Mouse (Mus musculus): Measurements from ENCODE around the gene Rack1.
"Not testable (repeated sequence)": the region's sequence is repeated elsewhere in the genome, so short reads cannot be mapped to it uniquely, and the experiment has no call there.

Rack1 gene

GRCm38 (mm10) chr11:48799921-48800701 lies at the start of gene Rack1:
Gene Rack1, plus strand, starts transcription at chr11:48800332.
- in situ Hi-C loops (cut with MseI, MboI) = no loop called here

GRCm38 (mm10) chr11:48750428-48750827 lies 49.7 kb upstream of the Rack1 start:
- in situ Hi-C loops (cut with MseI, MboI) = no loop called here

DNA sequence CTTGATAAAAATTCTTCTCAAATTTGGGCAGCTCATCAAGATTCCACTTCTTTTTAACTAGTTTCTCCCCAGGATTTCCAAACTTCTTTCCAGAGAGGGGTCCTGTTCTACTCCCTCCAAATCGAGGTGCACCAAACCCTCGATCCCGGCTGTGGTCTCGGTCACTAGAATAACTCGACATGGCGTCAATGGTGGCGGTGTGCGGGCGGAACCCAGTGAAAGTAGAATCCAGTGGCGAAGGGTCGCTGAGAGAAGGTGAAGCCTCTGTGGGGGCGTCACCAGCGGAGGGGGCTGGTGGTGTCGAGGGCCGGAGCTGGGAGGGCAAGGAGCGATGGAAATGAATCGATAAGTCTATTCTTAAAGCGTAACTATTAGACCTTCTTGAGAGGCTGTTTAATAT lies 46.6 kb upstream of the Rack1 start:
- in situ Hi-C loops (cut with MseI, MboI) = not testable (repeated sequence)

DNA sequence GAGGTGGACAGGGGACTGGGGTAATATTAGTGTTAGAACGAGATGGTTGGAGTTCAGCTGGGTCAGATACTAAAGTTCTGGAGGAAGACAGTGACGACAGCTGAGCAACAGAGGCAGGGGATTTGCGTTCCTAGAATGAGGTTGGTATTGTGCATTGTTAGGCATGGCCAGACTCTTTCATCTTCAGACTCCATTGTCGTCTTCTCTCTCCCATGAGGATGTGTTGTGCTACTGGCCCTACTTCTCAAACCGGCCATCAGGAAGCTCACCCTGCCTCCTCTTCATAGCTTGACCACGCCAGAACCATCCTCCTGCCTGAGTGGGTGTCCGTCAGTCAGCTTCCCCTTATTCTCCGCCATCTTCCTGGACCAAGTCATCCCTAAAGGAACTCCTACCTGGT lies 41.1 kb upstream of the Rack1 start:
- in situ Hi-C loops (cut with MseI, MboI) = no loop called here

DNA sequence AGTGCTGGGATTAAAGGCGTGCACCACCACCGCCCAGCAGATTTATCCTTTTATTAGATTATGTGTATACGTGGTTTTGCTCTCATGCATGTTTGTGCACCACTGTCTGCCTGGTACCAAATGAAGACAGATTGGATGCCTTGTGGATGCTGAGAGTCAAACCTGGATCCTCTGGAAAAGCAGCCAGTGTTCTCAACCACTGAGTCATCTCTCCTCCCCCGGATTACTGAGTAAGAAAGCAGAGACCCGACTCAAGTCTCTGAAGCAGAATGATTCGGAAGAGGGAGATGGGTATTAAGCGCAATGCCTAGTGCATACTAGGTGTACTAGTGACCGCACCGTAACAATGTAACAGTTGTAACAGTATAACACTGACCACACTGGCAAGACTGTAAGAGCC lies 36.0 kb upstream of the Rack1 start:
- in situ Hi-C loops (cut with MseI, MboI) = no loop called here

- in situ Hi-C loops (cut with MseI, MboI) = no loop called here
Observed at GRCm38 (mm10) chr11:48767195-48767876, 32.8 kb upstream of the Rack1 start.

GRCm38 (mm10) chr11:48771691-48772090 lies 28.4 kb upstream of the Rack1 start:
- in situ Hi-C loops (cut with MseI, MboI) = loop anchor here in 1 of 2 experiments (5.0 kb wide), 1 partner anchor 179 kb away; no protein-coding TSS in a partner anchor

- in situ Hi-C loops (cut with MseI, MboI) = loop anchor here in 1 of 2 experiments (5.0 kb wide), 1 partner anchor 182 kb away; no protein-coding TSS in a partner anchor
Observed at GRCm38 (mm10) chr11:48774443-48775298, 25.5 kb upstream of the Rack1 start.

DNA sequence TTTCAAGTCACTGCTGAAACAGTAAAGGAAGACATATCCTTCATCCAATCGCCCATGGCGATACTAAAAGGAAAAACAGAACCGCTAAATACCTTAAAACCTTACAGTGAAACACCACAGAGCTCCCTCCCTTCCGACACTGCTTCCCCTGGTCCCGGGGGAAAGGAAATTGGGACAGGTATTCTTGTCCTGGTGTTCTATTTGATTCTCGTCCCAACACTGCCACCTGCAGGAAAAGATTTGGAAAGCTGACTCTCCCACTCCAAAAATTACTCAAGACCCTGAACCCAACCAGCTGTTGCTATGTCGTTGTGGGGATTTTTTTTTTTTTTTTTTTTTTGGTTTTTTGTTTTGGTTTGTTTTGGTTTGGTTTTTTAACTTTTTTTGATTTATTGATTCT lies 24.6 kb upstream of the Rack1 start:
- in situ Hi-C loops (cut with MseI, MboI) = no loop called here

GRCm38 (mm10) chr11:48776664-48777063 lies 23.5 kb upstream of the Rack1 start:
- in situ Hi-C loops (cut with MseI, MboI) = no loop called here

DNA sequence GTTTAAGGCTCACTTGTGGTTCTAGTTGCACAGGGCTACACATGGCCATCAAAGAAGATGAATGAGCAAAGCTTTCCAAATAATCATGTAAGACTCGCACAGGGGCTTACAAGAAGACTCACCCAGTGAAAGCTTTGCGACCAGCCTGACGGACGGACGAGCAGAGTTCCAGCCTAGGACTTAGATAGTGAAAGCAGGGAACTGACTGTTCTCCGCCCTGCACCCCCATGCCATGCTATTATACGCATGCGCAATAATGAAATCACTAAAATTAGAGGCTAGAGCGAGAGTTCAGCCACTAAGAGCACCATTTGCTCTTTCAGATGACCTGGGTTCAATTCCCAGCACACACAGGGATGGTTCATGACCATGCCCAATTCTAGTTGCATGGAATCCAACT lies 22.8 kb upstream of the Rack1 start:
- in situ Hi-C loops (cut with MseI, MboI) = no loop called here

- in situ Hi-C loops (cut with MseI, MboI) = no loop called here
Observed at GRCm38 (mm10) chr11:48779450-48779849, 20.7 kb upstream of the Rack1 start.

- in situ Hi-C loops (cut with MseI, MboI) = no loop called here
Observed at GRCm38 (mm10) chr11:48782243-48782642, 17.9 kb upstream of the Rack1 start.

DNA sequence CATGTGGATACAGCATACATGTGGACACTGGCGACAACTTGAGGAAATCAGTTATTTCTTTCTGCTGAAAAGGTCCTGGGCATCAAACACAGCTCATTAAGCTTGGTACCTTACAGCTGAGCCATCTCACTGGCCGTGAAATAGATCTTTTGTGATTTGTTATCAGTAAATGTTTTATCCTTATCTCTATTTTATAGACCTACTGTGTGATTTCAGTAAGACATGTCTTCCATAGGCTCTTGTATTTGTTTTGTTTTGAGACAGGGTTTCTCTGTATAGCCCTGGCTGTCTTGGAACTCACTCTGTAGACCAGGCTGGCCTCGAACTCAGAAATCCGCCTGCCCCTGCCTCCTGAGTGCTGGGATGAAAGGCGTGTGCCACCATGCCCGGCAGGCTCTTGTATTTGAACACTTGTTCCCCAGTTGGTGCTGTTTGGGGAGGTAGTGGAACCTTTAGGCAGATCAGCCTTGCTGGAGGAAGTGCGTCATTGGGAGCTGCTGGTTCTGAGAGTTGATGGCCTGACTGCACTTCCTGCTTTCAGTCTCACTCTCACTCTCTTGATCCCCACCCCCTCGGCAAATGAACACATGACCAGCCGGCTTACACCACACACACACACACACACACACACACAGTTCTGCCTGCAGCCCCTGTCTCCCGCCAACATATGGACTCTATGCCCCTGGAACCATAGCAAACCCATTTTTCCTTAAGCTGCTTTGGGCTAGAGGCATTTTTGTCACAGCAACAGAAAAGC lies 12.5 kb upstream of the Rack1 start:
- in situ Hi-C loops (cut with MseI, MboI) = loop anchor here (5.0 kb wide), 2 partner anchors 70 to 320 kb away; no protein-coding TSS in a partner anchor

- in situ Hi-C loops (cut with MseI, MboI) = loop anchor here (5.0 kb wide), 2 partner anchors 69 to 319 kb away; no protein-coding TSS in a partner anchor
Observed at GRCm38 (mm10) chr11:48788311-48789089, 11.6 kb upstream of the Rack1 start.

GRCm38 (mm10) chr11:48789215-48789614 lies 10.9 kb upstream of the Rack1 start:
- in situ Hi-C loops (cut with MseI, MboI) = loop anchor here (5.0 kb wide), 2 partner anchors 68 to 318 kb away; no protein-coding TSS in a partner anchor

GRCm38 (mm10) chr11:48789973-48790823 lies 9.9 kb upstream of the Rack1 start:
- in situ Hi-C loops (cut with MseI, MboI) = loop anchor here (5.0 kb wide), 2 partner anchors 67 to 317 kb away; no protein-coding TSS in a partner anchor

DNA sequence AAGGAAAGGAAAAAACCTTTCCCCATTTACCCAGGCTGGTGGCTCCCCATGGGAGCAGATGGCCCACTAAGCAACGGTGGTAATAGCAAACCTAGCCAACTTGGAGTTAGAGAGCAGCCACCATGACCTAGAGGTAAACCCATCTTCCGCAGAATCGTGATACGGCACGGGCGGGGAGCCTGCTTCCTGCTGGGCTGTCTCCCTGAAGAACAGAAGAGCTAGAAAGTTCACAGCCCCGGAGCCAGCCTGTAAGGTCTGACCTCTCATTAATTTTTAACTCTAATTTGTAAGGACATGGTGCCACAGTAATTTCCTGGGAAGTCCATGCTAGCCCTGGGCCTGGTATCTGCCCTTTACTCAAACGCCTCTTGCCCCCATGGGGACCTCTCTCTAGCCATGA lies 9.2 kb upstream of the Rack1 start:
- in situ Hi-C loops (cut with MseI, MboI) = no loop called here

- in situ Hi-C loops (cut with MseI, MboI) = not testable (repeated sequence)
Observed at GRCm38 (mm10) chr11:48791894-48792293, 8.2 kb upstream of the Rack1 start.

Measured in mouse trophoblast stem cell (cell line).